Mouse (Mus musculus): ENCODE measurements around the gene Dglucy. TPM values are rescaled to one million over a fixed set of nuclear protein-coding genes. Genes with fewer than 3 reads are reported as not detected.

The Dglucy gene
- polyA plus RNA-seq, 1 experiment: 3.2 TPM

DNA sequence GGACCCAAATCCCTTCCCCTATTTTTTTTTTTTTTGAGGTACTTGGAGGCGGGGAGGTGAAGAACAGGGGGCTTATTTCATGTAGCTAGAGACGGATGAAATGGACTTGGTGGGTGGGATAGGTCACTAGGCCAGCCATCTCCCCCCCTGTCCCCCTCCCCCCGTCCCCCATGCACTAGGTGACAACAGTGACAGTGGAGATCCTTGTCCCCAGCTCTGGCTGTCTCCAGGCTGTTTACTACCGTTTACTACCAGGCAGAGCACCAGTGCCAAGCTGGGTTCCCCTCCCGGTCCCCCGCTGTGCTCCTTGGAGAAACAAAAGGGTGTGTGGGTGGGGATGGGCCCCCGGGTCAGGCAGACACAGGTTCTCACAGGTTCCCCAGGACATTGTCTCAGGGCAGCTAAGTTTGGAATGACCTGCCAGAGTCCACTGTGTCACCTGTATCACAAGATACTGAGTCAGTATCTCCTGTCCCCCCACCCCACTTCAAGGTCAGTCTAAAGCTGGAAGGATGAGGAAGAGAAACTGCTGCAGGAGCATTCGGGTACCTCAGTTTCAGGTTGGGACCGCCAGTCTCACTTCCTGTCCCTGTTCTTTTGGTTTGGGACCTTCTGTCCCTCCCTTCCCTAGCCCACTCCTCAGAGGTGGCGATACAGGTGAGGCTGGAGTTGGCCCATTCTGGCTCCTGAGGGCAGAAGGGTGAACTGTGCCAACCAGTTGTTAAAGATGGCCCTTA lies 129.6 kb downstream of the Dglucy start:
- TF ChIP-seq POLR2A (IDR thresholded peaks at IDR 0.05; ENCODE audit: borderline replicate concordance, extremely low read depth, insufficient read depth, insufficient read length, poor library complexity, severe bottlenecking): no peak
- TF ChIP-seq CTCF (IDR thresholded peaks at IDR 0.05; ENCODE audit: borderline replicate concordance, extremely low read depth, insufficient read depth, insufficient read length): no peak
- DNase-seq (ENCODE audit: low read depth): no peak

DNA sequence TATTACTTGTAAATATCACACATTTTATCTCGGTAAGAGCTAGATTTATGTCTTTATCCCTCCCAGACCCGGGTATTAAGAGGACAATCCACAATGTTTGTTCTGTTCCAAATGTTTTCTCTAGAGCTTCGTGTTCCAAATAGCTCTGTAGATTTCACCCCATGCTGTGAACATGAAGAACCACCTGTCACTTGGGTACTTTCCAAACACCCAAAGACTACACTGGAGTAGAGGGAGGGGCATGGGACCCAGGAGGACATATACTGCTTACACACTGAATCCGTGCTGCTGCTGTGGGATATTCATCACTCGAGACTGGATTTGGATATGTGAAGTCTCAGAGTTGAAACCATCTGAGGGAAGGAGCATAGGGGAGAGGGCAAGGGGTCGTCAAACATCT lies 130.9 kb downstream of the Dglucy start:
- no peak for TF ChIP-seq POLR2A (IDR thresholded peaks at IDR 0.05; ENCODE audit: borderline replicate concordance, extremely low read depth, insufficient read depth, insufficient read length, poor library complexity, severe bottlenecking)
- DNase-seq (ENCODE audit: low read depth): no peak

DNA sequence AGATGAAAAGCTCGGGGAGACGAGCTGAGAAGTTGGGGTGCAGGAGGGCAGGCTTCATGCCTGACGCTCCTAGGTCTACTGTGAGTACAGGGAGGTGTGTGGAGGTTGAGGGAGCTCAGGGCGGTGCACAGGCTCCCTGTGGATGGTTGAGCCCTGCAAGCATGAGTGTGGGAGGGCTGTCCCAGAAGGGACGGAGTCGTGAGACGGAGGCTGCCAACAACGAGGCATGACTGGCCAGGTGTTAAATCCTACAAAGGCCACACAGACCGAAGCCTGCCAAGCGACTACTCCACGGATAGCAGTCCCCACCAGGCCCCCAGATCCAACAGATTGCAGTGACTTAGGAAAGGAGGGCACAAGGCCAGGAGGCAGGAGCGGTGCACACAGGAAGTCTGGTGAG lies 131.9 kb downstream of the Dglucy start:
- TF ChIP-seq POLR2A (IDR thresholded peaks at IDR 0.05; ENCODE audit: borderline replicate concordance, extremely low read depth, insufficient read depth, insufficient read length, poor library complexity, severe bottlenecking): no peak
- TF ChIP-seq CTCF (IDR thresholded peaks at IDR 0.05; ENCODE audit: borderline replicate concordance, extremely low read depth, insufficient read depth, insufficient read length): no peak
- peak; percentile 31 for DNase-seq (ENCODE audit: low read depth)

DNA sequence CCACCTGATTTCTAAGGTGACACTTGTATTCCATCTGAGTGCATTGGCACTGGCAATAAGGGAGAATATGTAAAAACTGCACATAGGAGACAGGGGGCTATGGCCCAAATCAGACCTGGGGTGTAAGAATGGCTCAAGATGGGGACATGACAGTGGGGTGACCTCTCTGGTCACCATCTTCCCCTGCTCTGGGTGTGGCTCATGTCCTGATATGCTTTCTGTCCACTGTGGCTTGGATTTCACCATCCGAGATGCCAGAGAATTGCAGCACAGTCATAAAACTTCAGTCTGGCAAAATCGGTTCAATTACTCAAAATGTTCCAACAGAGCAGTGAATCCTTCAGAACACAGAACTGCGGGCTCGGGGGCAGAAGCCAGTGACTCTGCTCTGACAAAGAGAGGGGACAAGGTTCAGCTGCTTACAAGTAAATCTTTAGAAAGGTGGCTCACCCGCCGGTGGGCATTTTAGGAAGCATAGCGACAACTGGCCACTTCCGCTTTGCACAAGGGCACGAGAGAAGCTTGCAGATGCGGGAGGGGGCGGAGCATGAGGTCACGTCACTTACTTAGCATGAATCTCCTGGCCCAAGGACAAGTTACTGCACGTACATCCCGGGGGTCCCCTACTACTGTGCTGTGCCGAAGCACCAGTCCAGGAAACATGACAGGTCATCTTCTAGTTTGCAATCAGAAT lies 145.9 kb downstream of the Dglucy start:
- no peak for DNase-seq (ENCODE audit: low read depth)
- no peak for TF ChIP-seq CTCF (IDR thresholded peaks at IDR 0.05; ENCODE audit: borderline replicate concordance, extremely low read depth, insufficient read depth, insufficient read length)
- TF ChIP-seq POLR2A (IDR thresholded peaks at IDR 0.05; ENCODE audit: borderline replicate concordance, extremely low read depth, insufficient read depth, insufficient read length, poor library complexity, severe bottlenecking): no peak

DNA sequence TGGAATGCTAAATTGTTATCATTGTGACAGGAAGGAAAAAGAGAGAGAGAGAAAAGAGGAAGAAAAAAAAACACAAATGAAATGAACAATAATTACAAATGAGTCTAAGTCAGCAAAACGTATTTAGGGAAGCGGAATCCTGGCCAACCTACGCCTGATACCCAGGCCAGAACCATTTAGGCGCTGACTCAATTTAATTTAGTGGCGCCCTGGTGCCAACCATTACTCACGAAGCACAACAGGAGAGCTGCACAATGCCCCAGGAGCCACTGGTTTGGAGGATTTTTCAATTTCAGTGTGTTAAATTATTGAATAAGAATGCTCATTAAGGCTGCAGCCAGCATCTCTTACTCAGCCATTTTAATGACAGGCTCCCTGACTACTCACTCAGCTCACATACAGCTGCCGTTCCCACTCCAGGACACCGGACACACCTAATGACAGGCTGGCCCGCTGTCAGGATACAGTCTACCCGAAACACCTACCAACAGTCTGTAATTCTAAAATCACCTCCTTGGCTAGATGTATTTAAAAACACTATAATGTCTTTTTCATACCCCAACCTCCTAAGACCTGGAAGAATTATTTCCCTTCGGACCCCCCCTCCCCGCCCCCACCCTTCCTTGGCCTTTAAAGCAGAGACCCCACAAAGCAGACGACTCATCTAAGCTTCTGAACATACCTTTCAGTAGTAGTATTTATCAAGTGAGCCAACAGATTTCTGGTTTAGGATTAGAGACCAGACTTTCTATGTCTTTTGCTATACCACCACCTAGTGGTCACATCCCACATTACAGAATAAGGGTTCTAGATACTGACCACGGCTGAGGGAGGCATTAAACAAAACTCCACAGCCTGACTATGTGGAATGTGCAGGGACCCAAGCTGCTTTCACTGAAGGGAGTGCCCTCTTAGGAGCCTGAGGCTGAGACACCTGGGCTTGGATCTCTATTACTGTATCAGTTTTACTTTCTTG lies 147.1 kb downstream of the Dglucy start:
- peak; percentile 56; the same call in 1 of the 2 replicates for TF ChIP-seq CTCF (IDR thresholded peaks at IDR 0.05; ENCODE audit: borderline replicate concordance, extremely low read depth, insufficient read depth, insufficient read length)
- no peak for TF ChIP-seq POLR2A (IDR thresholded peaks at IDR 0.05; ENCODE audit: borderline replicate concordance, extremely low read depth, insufficient read depth, insufficient read length, poor library complexity, severe bottlenecking)
- peak; percentile 83 for DNase-seq (ENCODE audit: low read depth)

DNA sequence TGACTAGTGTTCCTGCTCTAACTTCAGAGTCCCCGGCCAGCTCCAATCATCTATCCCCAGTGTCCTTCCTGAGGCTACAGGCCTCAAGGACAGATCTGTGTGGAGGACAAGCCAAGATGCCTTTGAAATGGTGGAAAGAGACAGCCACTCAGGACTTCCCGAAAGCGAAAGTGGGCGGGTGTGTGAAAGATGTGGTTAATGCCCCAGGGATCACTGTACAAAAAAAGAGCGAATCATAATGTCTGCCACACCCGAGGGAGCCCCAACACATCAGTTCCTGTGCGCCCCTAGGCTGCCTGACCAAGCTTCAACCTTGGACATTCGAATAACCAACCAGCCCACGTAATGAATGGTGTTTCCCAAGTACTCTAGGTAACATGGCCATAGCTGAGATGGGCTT lies 149.4 kb downstream of the Dglucy start:
- DNase-seq (ENCODE audit: low read depth): no peak
- TF ChIP-seq CTCF (IDR thresholded peaks at IDR 0.05; ENCODE audit: borderline replicate concordance, extremely low read depth, insufficient read depth, insufficient read length) (no peak), POLR2A (IDR thresholded peaks at IDR 0.05; ENCODE audit: borderline replicate concordance, extremely low read depth, insufficient read depth, insufficient read length, poor library complexity, severe bottlenecking) (no peak)

DNA sequence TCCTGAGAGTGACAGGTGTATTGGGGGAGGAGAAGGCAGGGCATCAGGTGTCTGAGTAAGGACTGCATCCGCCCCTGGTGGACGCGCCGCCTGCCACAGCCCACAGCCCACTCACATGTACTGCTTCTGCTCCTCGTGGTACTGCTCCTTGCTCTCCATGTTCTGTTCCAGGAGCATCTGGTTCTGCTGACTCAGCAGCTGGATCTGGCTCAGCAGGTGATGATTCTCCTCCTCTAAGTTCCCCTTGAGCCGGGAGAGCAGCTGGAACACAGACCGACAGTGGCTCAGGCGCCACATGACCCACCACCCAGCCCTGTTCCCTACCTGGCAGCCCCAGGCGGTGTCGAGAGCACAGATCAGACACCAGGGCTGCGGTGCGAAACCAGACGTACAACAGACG lies 152.8 kb downstream of the Dglucy start:
- TF ChIP-seq CTCF (IDR thresholded peaks at IDR 0.05; ENCODE audit: borderline replicate concordance, extremely low read depth, insufficient read depth, insufficient read length) (no peak), POLR2A (IDR thresholded peaks at IDR 0.05; ENCODE audit: borderline replicate concordance, extremely low read depth, insufficient read depth, insufficient read length, poor library complexity, severe bottlenecking) (no peak)

DNA sequence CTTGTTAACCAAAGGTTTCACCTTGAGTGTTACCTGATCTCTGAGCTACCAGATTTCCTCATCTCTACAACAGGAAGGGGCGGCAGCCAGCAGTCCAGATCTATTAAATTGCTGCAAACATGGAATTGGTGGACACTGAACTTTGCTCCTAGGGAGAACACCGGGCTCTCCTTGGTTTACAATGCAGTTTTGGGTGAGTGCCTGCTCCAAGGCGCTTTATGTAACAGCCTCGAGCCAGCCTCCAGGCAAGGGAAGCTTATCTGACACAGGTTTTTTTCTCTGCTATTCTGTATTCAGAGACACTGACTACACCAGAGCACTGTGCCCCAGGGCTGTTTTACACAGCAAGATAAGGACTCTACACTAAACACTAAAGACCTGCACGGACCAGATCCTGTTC lies 155.9 kb downstream of the Dglucy start:
- no peak for DNase-seq (ENCODE audit: low read depth)
- TF ChIP-seq POLR2A (IDR thresholded peaks at IDR 0.05; ENCODE audit: borderline replicate concordance, extremely low read depth, insufficient read depth, insufficient read length, poor library complexity, severe bottlenecking) (no peak), CTCF (IDR thresholded peaks at IDR 0.05; ENCODE audit: borderline replicate concordance, extremely low read depth, insufficient read depth, insufficient read length) (no peak)

More for the DNA sequence above, 152.8 kb downstream of the Dglucy start:
- no peak for DNase-seq (ENCODE audit: low read depth)

DNA sequence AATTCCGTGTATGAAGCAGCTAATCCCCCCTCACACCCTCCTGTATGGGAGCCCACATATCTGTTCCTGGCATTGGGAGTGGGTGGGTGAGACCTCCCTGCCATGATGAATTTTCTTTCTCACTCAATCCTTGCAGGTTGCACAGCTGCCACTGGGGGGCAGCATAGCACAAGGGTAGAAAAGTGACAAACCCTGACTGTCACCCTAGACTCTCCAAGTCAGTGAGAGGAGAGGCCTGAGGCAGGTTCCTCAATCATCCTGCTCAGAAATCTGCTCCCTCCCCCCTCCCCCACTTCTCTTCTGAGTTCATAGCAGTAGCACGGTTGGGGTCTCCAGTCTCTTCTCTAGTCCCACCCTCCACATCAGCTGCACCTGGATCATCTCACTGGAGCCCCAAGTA lies 157.3 kb downstream of the Dglucy start:
- TF ChIP-seq CTCF (IDR thresholded peaks at IDR 0.05; ENCODE audit: borderline replicate concordance, extremely low read depth, insufficient read depth, insufficient read length): peak; percentile 89
- no peak for TF ChIP-seq POLR2A (IDR thresholded peaks at IDR 0.05; ENCODE audit: borderline replicate concordance, extremely low read depth, insufficient read depth, insufficient read length, poor library complexity, severe bottlenecking)

DNA sequence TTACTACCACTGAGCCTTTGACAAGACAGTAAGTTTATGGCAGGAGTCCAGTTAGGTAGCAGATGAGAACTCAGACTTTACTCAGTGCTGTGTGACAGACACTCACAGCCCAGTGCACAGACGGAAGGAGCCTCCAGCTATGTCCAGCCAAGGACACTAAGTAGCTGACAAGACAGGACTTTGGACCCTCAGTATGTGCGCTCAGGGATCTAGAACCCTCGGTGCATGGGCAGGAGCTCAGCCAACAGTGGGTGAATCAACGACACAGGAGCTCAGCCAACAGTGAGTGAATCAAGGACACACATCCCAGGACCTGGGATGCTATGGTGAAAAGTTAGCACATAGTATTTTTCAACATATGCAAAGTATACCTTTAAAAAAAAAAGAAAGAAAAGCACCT lies 157.9 kb downstream of the Dglucy start:
- TF ChIP-seq POLR2A (IDR thresholded peaks at IDR 0.05; ENCODE audit: borderline replicate concordance, extremely low read depth, insufficient read depth, insufficient read length, poor library complexity, severe bottlenecking) (no peak), CTCF (IDR thresholded peaks at IDR 0.05; ENCODE audit: borderline replicate concordance, extremely low read depth, insufficient read depth, insufficient read length) (no peak)
- no peak for DNase-seq (ENCODE audit: low read depth)

More for the DNA sequence above, 157.3 kb downstream of the Dglucy start:
- DNase-seq (ENCODE audit: low read depth): peak; percentile 76
